12 mouse cellular contexts compared by ENCODE assay signal in genomic region chr12:40788621-40789111, GRCm38 (mm10).
DNase-seq lines count a peak whose midpoint lies in the region; ATAC-seq lines count a peak whose summit lies in the region.
"Had no signal": no experiment of that assay in that cellular context is flagged by ENCODE, and none has a peak within 500 bp of the region (broad histone marks: within the 10 kb centered on the region; RNA-seq: fewer than 3 reads in every experiment).

No protein-coding gene starts in this region.

- H3K36me3 ChIP-seq in kidney, embryonic 15.5 days = no peaks in the 10 kb centered on the region
- H3K36me3 ChIP-seq: embryonic facial prominence, embryonic 12.5 days; midbrain, embryonic 15.5 days had no signal

- H3K4me2 ChIP-seq in kidney, embryonic 15.5 days = no peak overlapping the region
- H3K4me2 ChIP-seq: embryonic facial prominence, embryonic 12.5 days; midbrain, embryonic 15.5 days had no signal

- ATAC-seq in kidney, embryonic 15.5 days (replicated peaks; ENCODE audit: low FRiP score) = no peak
- peak; percentile 81 to 96 for ATAC-seq in hematopoietic stem cell, adult 5-6 weeks (replicated peaks in 1 of 2; ENCODE audit: insufficient read depth in 1 of 2, low FRiP score in 2 of 2, low TSS enrichment in 1 of 2, low read depth in 1 of 2, poor library complexity in 2 of 2, severe bottlenecking in 2 of 2)
- ATAC-seq: midbrain, embryonic 15.5 days had no signal

- peak overlapping the region; percentile 73 for H3K27ac ChIP-seq in kidney, embryonic 15.5 days
- H3K27ac ChIP-seq: embryonic facial prominence, embryonic 12.5 days; midbrain, embryonic 15.5 days had no signal

- peaks cover 10% of the 10 kb centered on the region; the same call in 1 of the 2 replicates for H3K4me1 ChIP-seq in kidney, embryonic 15.5 days
- H3K4me1 ChIP-seq: embryonic facial prominence, embryonic 12.5 days had no signal

- 38% methylated on average over 3 of the region's 3 CpGs for WGBS in kidney, embryonic 15.5 days

- DNase-seq in adrenal gland, adult 2 months = peak; percentile 3
- DNase-seq in adrenal gland, postnatal 14 days = no peak
- no peak for DNase-seq in kidney, adult 8-10 months
- peak; percentile 62 for DNase-seq in 3T3-L1 (ENCODE audit: low read depth, low spot score)
- no peak for DNase-seq in MN1 (ENCODE audit: low spot score)
- DNase-seq in thymus, postnatal 14 days = no peak
- DNase-seq: left cerebral cortex, postnatal 4 days; retina, postnatal 1 day had no signal

- no peaks in the 10 kb centered on the region for H3K9me3 ChIP-seq in kidney, embryonic 15.5 days (replicated peaks)
- H3K9me3 ChIP-seq: embryonic facial prominence, embryonic 12.5 days; midbrain, embryonic 15.5 days had no signal

- no peaks in the 10 kb centered on the region for H3K27me3 ChIP-seq in kidney, embryonic 15.5 days
- H3K27me3 ChIP-seq: embryonic facial prominence, embryonic 12.5 days; midbrain, embryonic 15.5 days had no signal

- no peak overlapping the region for H3K4me3 ChIP-seq in kidney, embryonic 15.5 days (replicated peaks)
- H3K4me3 ChIP-seq: embryonic facial prominence, embryonic 12.5 days; midbrain, embryonic 15.5 days had no signal

- no peak overlapping the region for H3K9ac ChIP-seq in kidney, embryonic 15.5 days
- H3K9ac ChIP-seq: embryonic facial prominence, embryonic 12.5 days; midbrain, embryonic 15.5 days had no signal

Comparison
In these comparisons a context has a peak if more than half of its experiments do, and no peak if none do; other contexts are left out.
1. DNase-seq: peak in adrenal gland, adult 2 months (single experiment) and 3T3-L1 (single experiment); none in adrenal gland, postnatal 14 days (single experiment), kidney, adult 8-10 months (0 of 2), MN1 (single experiment) and thymus, postnatal 14 days (single experiment).